Mouse (Mus musculus) gastrocnemius, postnatal 10 days (tissue): Measurements from ENCODE around the gene Lef1. TPM values are rescaled to one million over a fixed set of nuclear protein-coding genes. Genes with fewer than 3 reads are reported as not detected.
A peak's percentile ranks its signal among the peaks of the same experiment; 100 is the strongest.

Experiments
- DNase-seq: peaks from one replicate; pipeline ENCODE4 v3.0.0; 2021; ENCODE audit warnings: mixed read lengths
- total RNA-seq, 2 experiments: library from RNA; stranded (reverse); gene quantifications; 2 replicates each; pipeline ENCODE4 v1.2.3; 2021

The Lef1 gene
- total RNA-seq, 2 experiments from 2014 or later = 0.28 to 1.1 TPM

- no peak for DNase-seq
Observed at GRCm38 (mm10) chr3:131190671-131191367, 80.5 kb downstream of the Lef1 start.

DNA sequence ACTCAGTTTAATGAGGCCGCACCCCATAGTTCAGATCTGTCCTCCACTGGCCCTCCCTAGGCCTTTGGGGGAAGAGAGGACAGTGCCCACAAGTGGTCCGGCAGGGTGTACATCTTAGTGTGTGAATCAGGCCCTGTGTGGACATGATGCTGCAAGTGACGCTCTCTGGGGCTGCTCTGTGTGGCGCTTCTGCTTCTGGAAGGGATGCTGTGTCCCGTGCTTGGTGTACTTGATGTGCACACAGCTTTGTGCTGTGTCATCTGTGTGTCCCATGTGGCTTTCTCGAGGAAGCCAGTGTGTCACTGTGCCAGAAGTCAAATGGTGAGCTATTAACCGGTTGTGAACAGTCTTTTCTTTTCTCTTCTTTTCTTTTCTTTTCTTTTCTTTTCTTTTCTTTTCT lies 81.2 kb downstream of the Lef1 start:
- DNase-seq = no peak

DNA sequence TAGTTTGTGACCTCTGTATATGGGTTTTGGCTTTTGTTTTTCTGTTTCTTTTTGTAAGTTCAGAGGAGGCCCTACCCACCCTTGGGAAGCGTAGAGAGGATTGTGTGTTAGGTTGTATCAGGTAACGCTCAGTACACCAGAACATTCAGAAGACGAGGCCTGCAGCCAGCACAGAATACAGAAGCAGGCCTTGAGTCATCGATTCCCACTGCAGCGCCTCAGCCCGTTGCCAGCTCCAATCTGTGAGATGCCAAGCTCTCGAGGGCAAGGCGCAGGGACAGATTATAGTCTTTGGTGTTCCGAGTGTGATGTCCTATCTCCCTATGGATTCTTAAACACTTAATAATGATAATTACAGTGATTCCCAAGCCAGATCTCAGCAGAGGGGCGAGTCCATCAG lies 85.8 kb downstream of the Lef1 start:
- no peak for DNase-seq

DNA sequence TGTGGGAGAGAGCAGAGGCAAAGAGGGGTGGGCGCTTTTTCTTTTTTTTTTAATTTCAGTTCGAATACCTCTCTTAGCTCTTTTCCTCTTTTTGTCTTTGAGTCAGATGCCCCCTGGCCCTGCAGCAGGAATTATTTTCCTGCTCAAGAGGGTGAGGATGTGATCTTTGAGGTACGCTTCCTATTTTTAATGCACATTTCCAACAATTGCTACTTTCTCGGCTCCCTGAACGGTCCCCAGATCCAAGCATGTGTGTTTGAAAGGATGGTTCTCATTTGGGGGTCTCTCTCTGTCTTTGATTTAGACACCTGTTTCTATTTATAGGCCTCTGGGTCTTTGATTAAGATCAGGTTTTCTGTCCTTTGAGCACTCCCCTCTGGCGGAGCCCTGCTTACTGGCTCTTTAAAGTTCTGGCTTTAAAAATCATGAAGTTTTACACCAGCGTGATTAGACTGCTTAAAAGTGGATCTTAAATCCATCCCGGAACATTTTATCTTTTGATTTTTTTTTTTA lies 86.3 kb downstream of the Lef1 start:
- no peak for DNase-seq

DNA sequence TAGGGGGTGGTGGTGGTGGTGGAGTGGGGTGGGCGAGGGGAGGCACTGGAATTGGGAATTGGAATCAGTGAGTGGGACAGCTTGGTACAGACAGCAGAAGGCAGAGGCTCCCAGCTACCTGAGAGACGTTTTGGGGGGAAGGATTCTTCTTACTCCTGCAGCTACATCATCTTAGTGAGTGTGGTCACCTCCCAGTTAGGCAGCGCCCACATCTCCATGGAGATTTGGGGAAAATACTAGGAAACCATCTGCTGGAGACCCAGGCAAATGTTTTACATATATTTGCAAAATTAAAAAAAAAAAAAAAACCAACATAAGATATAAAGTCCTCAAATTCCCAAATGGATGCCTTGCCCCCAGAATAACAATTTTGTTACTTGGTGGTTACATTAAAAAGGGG lies 88.7 kb downstream of the Lef1 start:
- DNase-seq = no peak

- DNase-seq = no peak
Observed at GRCm38 (mm10) chr3:131199590-131200288, 89.5 kb downstream of the Lef1 start.

- DNase-seq = no peak
Observed at GRCm38 (mm10) chr3:131202311-131202710, 92.0 kb downstream of the Lef1 start.

DNA sequence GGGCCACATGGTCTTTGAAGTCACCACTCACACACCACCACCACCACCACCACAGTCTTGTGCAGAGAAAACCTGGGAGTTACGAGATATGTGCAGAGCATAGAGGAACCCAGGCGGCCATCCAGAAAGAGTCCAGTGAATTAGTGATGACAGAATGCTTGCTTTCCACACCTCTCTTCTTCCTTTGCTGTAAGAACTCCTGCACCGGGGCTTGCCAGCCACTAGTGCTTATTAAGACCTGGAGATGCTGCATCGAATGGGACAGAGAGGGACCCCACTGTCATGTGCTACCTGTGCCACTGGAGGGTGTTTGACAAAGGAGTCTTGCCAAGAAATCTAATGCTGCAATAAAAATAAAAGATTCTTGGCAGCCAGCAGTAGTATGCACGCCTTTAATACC lies 97.6 kb downstream of the Lef1 start:
- no peak for DNase-seq

DNA sequence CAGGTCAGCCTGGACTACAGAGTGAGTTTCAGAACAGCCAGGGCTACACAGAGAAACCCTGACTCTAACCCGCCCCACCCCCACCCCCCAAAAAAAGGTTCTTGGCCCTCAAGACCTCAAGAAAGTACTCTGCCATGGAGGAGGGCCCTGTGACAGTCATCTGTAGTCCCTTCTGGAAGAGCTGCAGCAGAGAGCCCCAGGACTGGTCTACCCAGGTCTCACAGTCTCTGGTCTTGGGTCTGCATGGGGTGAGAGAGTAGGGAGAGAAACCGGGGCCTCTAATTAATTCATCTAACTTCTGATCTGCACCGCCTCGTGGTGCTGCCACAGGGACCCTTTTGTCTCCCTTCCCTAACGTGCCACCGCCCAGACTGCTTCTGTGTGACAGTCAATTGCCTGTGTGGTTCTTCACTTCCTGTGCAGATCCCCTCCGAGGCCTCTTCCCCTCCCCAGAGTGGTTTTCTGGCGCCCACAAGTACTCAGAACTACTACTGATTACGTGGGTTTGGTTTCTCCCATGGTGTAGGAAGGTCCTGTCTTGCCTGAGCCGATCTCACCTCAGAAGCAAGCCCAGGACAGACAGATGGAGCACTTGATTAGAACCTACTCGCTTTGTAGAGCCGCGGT lies 98.1 kb downstream of the Lef1 start:
- DNase-seq = no peak

DNA sequence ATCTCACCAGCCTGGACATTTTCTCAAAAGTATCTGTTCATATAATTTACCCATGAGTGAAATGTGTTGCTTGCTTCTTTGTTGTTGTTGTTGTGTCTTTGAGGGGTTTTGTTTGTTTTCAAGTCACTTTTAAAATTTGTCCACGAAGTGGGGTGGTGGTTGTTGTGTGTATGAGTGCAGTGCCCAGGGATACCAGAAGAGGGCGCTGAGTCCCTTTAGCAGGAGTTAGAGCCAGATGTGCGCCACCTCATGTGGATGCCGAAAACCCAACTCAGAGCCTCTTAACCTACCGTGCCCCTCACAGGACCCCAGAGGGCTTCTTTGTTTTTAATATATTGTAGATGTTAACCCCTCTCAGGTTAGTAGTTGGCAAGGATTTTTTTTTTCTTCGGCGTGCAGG lies 101.9 kb downstream of the Lef1 start:
- DNase-seq = no peak

GRCm38 (mm10) chr3:131214060-131214658 lies 103.9 kb downstream of the Lef1 start:
- no peak for DNase-seq

DNA sequence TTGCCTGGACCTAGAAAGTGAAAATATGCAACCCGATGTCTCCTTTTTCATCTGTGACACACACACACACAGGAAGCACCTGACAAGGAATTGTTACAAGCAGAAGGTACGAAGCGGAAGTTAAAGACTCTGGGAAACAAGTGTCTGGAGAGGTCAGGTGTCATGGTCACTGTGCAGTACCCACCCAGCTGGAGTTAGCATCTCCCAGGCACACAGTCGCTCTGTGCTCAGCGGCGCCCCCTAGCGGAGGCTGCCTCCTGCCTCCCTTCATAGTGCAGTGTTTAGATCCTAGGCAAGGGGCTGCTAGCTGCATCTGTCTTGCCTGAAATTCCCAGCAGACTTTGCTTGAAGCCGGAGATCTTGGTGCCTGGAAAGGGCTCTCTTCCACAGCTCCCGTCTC lies 104.6 kb downstream of the Lef1 start:
- DNase-seq = peak; percentile 58

DNA sequence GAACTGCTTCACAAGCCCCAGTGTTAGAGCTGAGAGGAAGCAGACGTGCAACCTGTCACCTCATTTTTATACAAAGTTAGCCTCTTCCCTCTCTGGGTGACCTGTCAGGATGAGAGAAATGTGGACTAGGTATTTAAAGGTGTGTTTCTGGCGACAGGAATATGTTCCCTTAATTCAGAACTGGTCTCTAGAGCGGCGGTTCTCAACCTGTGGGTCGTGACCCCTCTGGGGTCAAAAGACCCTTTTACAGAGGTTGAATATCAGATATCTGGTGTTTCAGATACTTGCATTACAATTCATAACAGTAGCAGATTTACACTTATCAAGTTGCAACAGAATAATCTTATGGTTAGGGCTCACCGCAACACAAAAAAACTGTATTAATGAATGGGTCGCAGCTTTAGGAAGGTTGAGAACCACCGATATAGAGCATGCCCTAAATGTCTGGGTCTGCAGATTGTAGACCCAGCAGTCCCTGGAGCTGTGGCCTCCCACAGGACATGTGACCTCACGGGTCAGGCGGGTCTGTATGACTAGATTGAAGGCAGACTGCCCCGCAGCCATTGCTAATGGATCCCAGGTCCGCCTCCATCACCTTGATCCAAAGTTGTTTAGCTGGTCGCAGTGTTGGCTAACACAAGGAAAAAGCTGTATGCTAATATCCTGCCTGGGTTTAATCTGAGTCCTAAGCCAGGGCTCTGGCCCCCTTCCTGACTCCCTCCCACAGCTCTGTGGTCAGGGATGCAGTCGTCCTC lies 108.5 kb downstream of the Lef1 start:
- DNase-seq = no peak

GRCm38 (mm10) chr3:131228083-131228482 lies 117.8 kb downstream of the Lef1 start:
- no peak for DNase-seq

DNA sequence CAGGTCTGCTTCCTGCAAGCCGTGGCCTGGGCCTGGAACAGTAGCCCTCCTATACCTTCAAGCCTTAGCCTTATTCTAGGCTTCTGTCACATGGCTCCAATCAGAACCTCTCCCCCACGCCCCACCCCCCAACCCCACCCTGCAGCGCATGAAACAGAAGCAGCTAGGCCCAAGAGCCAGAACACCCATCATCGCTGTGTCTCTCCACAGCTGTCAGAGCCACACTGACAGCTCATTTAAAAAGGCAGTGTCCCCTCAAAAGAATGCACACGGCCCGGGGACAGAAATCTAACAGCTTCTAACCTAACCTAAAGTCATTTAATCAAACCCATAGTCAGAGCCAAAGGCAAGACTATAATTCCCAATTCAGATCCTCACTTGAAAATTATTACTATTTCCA lies 126.8 kb downstream of the Lef1 start:
- DNase-seq = no peak

GRCm38 (mm10) chr3:131237785-131238633 lies 127.7 kb downstream of the Lef1 start:
- DNase-seq = peak; percentile 81

DNA sequence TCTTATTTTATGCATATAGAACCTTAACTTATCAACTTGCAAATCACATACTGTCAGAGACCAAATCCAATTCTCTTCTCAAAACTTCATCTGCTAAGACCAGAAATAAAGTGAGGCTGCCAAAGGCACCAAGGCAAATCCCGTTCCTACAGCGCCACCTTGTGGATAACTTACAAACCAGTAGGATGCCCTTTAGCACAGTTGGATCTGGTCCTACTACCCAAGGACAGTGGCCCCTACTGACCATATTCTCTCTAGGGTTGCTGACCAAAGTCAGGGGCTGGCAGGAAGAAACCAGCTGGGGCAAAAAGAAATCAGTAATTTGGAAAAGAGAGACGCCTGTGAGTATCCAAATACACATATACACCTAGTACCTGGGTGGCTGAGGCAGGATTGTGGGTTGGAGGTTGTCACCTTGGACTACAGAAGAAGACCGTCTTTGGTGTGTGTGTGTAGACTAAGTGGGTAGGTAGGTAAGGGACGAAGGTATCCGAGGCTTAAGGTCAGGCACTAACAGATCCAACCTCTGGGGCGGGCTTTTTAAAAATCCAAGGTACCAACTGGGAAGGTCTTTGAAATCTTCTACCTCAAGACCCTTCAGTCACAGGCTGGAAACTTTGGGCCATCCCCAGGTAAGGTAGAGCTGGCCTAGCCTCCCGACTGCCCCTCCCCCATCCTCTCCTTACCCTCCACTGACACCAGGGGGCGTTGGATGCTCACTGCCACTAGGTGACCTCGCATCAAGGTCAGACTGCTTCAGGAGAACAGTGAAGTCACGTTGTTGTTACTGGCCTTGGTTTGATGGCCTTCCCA lies 135.7 kb downstream of the Lef1 start:
- DNase-seq = peak; percentile 51

- no peak for DNase-seq
Observed at GRCm38 (mm10) chr3:131246579-131247046, 136.3 kb downstream of the Lef1 start.

DNA sequence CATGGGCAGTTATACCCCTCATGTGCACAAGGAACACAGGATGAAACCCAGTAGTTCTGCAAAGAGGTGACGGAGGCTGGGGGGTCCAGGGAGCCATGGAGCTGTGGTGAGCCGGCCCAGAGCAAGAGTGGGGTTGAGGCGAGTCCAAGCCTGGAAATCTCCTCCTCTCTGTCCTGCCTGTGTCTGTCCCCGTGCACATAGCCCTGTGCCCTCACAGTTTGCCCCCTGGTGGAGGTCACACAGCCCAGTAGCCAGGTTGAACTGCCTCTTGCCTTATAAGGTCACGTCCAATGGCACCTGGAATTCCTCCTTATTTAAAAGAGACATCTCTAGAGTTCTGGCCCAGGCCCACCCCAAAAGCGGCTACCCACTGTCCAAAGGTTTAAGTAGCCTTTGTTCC lies 137.2 kb downstream of the Lef1 start:
- DNase-seq = no peak

DNA sequence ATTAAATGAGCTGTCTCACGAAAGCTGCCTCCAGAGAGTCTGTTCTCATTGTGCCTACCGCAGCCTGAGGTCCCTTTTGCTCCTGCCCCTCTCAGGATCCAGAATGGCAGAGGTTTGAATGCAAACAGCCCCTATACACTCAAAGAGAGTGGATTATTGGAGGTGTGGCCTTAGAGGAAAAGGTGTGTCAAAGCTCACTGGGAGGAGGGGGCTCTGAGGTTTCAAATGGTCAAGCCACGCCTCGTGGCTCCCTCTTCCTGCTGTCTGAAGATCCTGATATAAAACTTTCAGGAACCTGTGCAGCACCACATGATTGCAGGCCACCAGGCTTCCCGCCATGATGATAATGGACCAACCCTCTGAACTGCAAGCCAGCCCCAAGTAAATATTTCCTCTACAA lies 137.6 kb downstream of the Lef1 start:
- no peak for DNase-seq
